Mouse (Mus musculus) layer of hippocampus, postnatal 14 days (tissue): ENCODE results near the gene Ccdc70. TPM values are rescaled to one million over a fixed set of nuclear protein-coding genes. Genes with fewer than 3 reads are reported as not detected.

Source experiments
- total RNA-seq, 2 experiments: library from RNA; stranded (reverse); gene quantifications; 2 replicates each; pipeline ENCODE4 v1.2.3; 2021

Ccdc70 gene
- total RNA-seq, 2 experiments from 2014 or later: not detected

Other genes with a start within 250 kb of the Ccdc70 start
- gene Defa24, start 235.3 kb upstream of the Ccdc70 start, total RNA-seq: not detected
- not detected for gene Defb50, start 146.2 kb upstream of the Ccdc70 start, total RNA-seq
- gene Defb2, start 129.8 kb upstream of the Ccdc70 start, total RNA-seq: not detected
- gene Defb10, start 110.9 kb upstream of the Ccdc70 start, total RNA-seq: not detected
- not detected for gene Defb9, start 84.4 kb upstream of the Ccdc70 start, total RNA-seq
- gene Defb11, start 63.4 kb upstream of the Ccdc70 start, total RNA-seq: 1 to 10 TPM in 1 of 2 experiments, not detected in 1; 6.9 TPM
- gene Defb15, start 37.1 kb upstream of the Ccdc70 start, total RNA-seq: not detected
- not detected for gene Defb35, start 31.4 kb upstream of the Ccdc70 start, total RNA-seq
- gene Defb13, start 23.0 kb upstream of the Ccdc70 start, total RNA-seq: not detected
- gene Fam90a1a, start 11.1 kb upstream of the Ccdc70 start, total RNA-seq: not detected
- 1 to 10 TPM; 4.7 to 5.0 TPM for gene Atp7b, start 90.5 kb downstream of the Ccdc70 start, total RNA-seq
- gene Alg11, start 90.9 kb downstream of the Ccdc70 start, total RNA-seq: 10 to 100 TPM; 28.4 to 34.9 TPM
- gene Nek5, start 155.3 kb downstream of the Ccdc70 start, total RNA-seq: 1 to 10 TPM in 1 of 2 experiments, under 1 TPM in 1; 0.81 to 1.2 TPM
- 1 to 10 TPM; 2.5 to 4.0 TPM for gene Nek3, start 196.7 kb downstream of the Ccdc70 start, total RNA-seq
- gene Ckap2, start 216.0 kb downstream of the Ccdc70 start, total RNA-seq: 1 to 10 TPM; 2.4 to 2.8 TPM
- gene Vps36, start 223.0 kb downstream of the Ccdc70 start, total RNA-seq: 10 to 100 TPM; 31.6 to 37.6 TPM